Mouse (Mus musculus): ENCODE results near the gene Rhoa. TPM values are rescaled to one million over a fixed set of nuclear protein-coding genes. Genes with fewer than 3 reads are reported as not detected.

The Rhoa gene
- polyA plus RNA-seq, 1 experiment from 2014 or later, result 370 TPM

DNA sequence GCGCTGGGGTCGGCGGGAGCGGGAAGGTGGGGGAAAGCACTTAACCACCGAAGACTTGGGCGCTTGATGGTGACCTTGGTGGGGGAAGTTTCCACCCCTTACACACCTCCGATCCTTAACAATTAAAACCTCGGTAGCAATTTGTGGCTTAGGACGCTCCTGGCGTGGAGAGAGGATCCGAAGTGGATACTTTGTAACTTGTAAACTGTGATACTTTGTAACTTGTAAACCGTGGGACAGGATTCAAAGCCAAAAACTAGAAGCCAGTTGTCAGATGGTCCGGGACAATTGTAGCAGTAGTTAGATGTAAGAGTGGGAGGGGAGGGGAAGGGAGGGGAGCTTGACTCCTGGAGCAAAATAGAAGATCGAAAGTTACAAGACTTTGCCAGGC is 42.4 kb downstream of the Rhoa start:
- H3K27ac ChIP-seq (replicated peaks), result peak overlapping the region; percentile 96
- H3K9me3 ChIP-seq (ENCODE audit: control insufficient read depth, low read length), result no peaks in the 10 kb centered on the region
- TF ChIP-seq CTCF (IDR thresholded peaks at IDR 0.05; ENCODE audit: low read depth) (no peak), EP300 (optimal IDR thresholded peaks at IDR 0.05) (no peak)
- H3K4me2 ChIP-seq (replicated peaks; ENCODE audit: low read depth), result peak overlapping the region; percentile 80
- peak overlapping the region; percentile 87 for H3K4me3 ChIP-seq (ENCODE audit: low read depth, low read length)
- 1% methylated on average over 14 of the region's 14 CpGs for WGBS
- DNase-seq (ENCODE audit: low spot score) (no peak), ATAC-seq (ENCODE audit: low FRiP score, low TSS enrichment) (no peak)
- no peaks in the 10 kb centered on the region for H3K27me3 ChIP-seq (ENCODE audit: control insufficient read depth, insufficient read depth, low read length)
- peak overlapping the region; percentile 89 for H3K9ac ChIP-seq (ENCODE audit: low read length)
- peaks cover 18% of the 10 kb centered on the region for H3K36me3 ChIP-seq (ENCODE audit: control insufficient read depth, insufficient read depth, low read length)
- H3K4me1 ChIP-seq (replicated peaks; ENCODE audit: control insufficient read depth, insufficient read depth), result 0 out of 2 replicates have a peak, but pooled peaks cover 2% of the 10 kb centered on the region

DNA sequence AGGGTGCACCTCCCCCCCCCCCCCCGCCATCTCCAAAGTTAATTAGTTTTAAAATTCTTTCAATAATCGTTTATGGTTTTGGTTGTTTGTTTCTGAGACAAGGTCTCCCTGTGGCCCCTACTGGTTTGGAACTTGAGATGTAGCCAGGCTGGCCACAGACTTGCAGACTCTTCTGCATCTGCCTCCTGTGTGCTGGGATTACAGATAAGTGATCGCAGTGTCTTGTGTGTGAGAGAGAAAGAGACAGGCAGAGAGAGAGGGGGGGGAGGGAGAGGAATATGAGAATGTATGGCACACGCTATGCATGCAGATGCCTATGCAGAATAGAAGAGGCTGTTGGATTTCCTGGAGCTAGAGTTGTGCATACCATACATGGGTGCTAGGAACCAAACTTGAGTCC is 43.8 kb downstream of the Rhoa start:
- no peak for ATAC-seq (ENCODE audit: low FRiP score, low TSS enrichment)
- TF ChIP-seq CTCF (IDR thresholded peaks at IDR 0.05; ENCODE audit: low read depth) (no peak), EP300 (optimal IDR thresholded peaks at IDR 0.05) (no peak)
- Histone ChIP-seq H3K4me2 (replicated peaks; ENCODE audit: low read depth) (no peak overlapping the region), H3K4me1 (replicated peaks; ENCODE audit: control insufficient read depth, insufficient read depth) (0 out of 2 replicates have a peak, but pooled peaks cover 2% of the 10 kb centered on the region), H3K27ac (replicated peaks) (no peak overlapping the region), H3K9me3 (ENCODE audit: control insufficient read depth, low read length) (no peaks in the 10 kb centered on the region), H3K27me3 (ENCODE audit: control insufficient read depth, insufficient read depth, low read length) (no peaks in the 10 kb centered on the region), H3K9ac (ENCODE audit: low read length) (no peak overlapping the region), H3K36me3 (ENCODE audit: control insufficient read depth, insufficient read depth, low read length) (peaks cover 26% of the 10 kb centered on the region), H3K4me3 (ENCODE audit: low read depth, low read length) (no peak overlapping the region)
- DNase-seq (ENCODE audit: low spot score), result no peak
- WGBS, result 92% methylated on average over 4 of the region's 4 CpGs

GRCm38 (mm10) chr9:108378234-108378633 is 72.3 kb downstream of the Rhoa start:
- WGBS, result 63% methylated on average over 9 of the region's 9 CpGs
- no peak for TF ChIP-seq EP300 (optimal IDR thresholded peaks at IDR 0.05)
- no peak for TF ChIP-seq CTCF (IDR thresholded peaks at IDR 0.05; ENCODE audit: low read depth)
- peak; percentile 75 for ATAC-seq (ENCODE audit: low FRiP score, low TSS enrichment)

GRCm38 (mm10) chr9:108378736-108379135 is 72.8 kb downstream of the Rhoa start:
- Histone ChIP-seq H3K27ac (replicated peaks) (no peak overlapping the region), H3K36me3 (ENCODE audit: control insufficient read depth, insufficient read depth, low read length) (peaks cover 41% of the 10 kb centered on the region), H3K4me2 (replicated peaks; ENCODE audit: low read depth) (no peak overlapping the region), H3K4me3 (ENCODE audit: low read depth, low read length) (no peak overlapping the region), H3K9ac (ENCODE audit: low read length) (no peak overlapping the region), H3K4me1 (replicated peaks; ENCODE audit: control insufficient read depth, insufficient read depth) (no peaks in the 10 kb centered on the region), H3K9me3 (ENCODE audit: control insufficient read depth, low read length) (no peaks in the 10 kb centered on the region), H3K27me3 (ENCODE audit: control insufficient read depth, insufficient read depth, low read length) (no peaks in the 10 kb centered on the region)
- no peak for TF ChIP-seq CTCF (IDR thresholded peaks at IDR 0.05; ENCODE audit: low read depth)
- TF ChIP-seq EP300 (optimal IDR thresholded peaks at IDR 0.05), result no peak
- WGBS, result 71% methylated on average over 5 of the region's 5 CpGs
- ATAC-seq (ENCODE audit: low FRiP score, low TSS enrichment) (peak; percentile 41; the same call in 1 of the 2 replicates), DNase-seq (ENCODE audit: low spot score) (no peak)

More at GRCm38 (mm10) chr9:108378234-108378633, 72.3 kb downstream of the Rhoa start:
- H3K4me3 ChIP-seq (ENCODE audit: low read depth, low read length), result no peak overlapping the region
- no peaks in the 10 kb centered on the region for H3K27me3 ChIP-seq (ENCODE audit: control insufficient read depth, insufficient read depth, low read length)
- H3K9ac ChIP-seq (ENCODE audit: low read length), result no peak overlapping the region
- no peaks in the 10 kb centered on the region for H3K9me3 ChIP-seq (ENCODE audit: control insufficient read depth, low read length)
- H3K4me2 ChIP-seq (replicated peaks; ENCODE audit: low read depth), result no peak overlapping the region
- peak; percentile 22 for DNase-seq (ENCODE audit: low spot score)
- no peak overlapping the region for H3K27ac ChIP-seq (replicated peaks)
- H3K36me3 ChIP-seq (ENCODE audit: control insufficient read depth, insufficient read depth, low read length), result peaks cover 44% of the 10 kb centered on the region
- no peaks in the 10 kb centered on the region for H3K4me1 ChIP-seq (replicated peaks; ENCODE audit: control insufficient read depth, insufficient read depth)

DNA sequence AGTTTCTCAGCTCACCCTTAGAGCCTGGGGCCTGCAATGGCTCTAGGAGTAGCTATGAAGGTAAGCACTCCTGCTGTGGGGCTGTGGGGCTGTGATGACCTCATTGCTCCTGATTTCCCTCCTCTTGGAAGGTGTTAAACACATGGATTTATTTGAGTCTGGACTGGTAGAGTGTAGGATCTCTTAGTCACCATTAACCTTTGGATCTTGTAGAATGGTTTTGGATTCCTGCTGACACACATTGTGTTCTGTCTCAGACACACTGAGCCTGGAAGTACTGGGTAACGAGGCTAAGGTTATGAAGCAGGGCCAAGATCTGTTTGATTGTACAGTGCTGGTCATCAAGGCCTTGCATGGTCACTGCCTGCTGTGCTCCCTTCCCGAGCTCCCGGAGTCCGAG is 73.4 kb downstream of the Rhoa start:
- Histone ChIP-seq H3K9ac (ENCODE audit: low read length) (no peak overlapping the region), H3K27me3 (ENCODE audit: control insufficient read depth, insufficient read depth, low read length) (no peaks in the 10 kb centered on the region), H3K9me3 (ENCODE audit: control insufficient read depth, low read length) (no peaks in the 10 kb centered on the region), H3K4me3 (ENCODE audit: low read depth, low read length) (no peak overlapping the region), H3K4me1 (replicated peaks; ENCODE audit: control insufficient read depth, insufficient read depth) (no peaks in the 10 kb centered on the region), H3K27ac (replicated peaks) (no peak overlapping the region), H3K36me3 (ENCODE audit: control insufficient read depth, insufficient read depth, low read length) (peaks cover 40% of the 10 kb centered on the region), H3K4me2 (replicated peaks; ENCODE audit: low read depth) (no peak overlapping the region)
- ATAC-seq (ENCODE audit: low FRiP score, low TSS enrichment) (peak; percentile 73), DNase-seq (ENCODE audit: low spot score) (no peak)
- WGBS, result 82% methylated on average over 4 of the region's 4 CpGs
- TF ChIP-seq EP300 (optimal IDR thresholded peaks at IDR 0.05), result no peak
- TF ChIP-seq CTCF (IDR thresholded peaks at IDR 0.05; ENCODE audit: low read depth), result no peak

DNA sequence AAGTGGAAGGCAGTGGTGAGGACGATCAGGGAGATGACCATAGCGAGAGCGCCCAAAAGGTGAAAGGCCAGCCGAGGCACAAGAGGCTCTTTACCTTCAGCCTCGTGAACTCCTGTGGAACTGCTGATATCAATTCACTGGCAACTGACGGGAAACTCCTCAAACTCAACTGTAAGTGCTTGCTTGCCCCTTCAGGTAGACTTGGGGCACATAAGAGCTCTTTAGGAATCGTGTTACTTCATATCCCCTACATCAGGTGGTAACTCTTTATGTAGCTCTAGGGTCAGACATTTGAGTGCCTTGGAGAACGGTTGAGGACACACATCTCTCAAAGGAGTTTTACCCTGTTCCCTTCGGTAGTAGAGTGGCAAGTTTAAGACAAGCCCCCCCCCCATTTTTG is 75.5 kb downstream of the Rhoa start:
- no peak for DNase-seq (ENCODE audit: low spot score)
- no peak overlapping the region for H3K4me2 ChIP-seq (replicated peaks; ENCODE audit: low read depth)
- no peak overlapping the region for H3K27ac ChIP-seq (replicated peaks)
- H3K9ac ChIP-seq (ENCODE audit: low read length), result no peak overlapping the region
- TF ChIP-seq EP300 (optimal IDR thresholded peaks at IDR 0.05) (no peak), CTCF (IDR thresholded peaks at IDR 0.05; ENCODE audit: low read depth) (no peak)
- no peaks in the 10 kb centered on the region for H3K4me1 ChIP-seq (replicated peaks; ENCODE audit: control insufficient read depth, insufficient read depth)
- H3K36me3 ChIP-seq (ENCODE audit: control insufficient read depth, insufficient read depth, low read length), result peaks cover 33% of the 10 kb centered on the region
- H3K9me3 ChIP-seq (ENCODE audit: control insufficient read depth, low read length), result no peaks in the 10 kb centered on the region
- no peak for ATAC-seq (ENCODE audit: low FRiP score, low TSS enrichment)
- no peak overlapping the region for H3K4me3 ChIP-seq (ENCODE audit: low read depth, low read length)
- WGBS, result 97% methylated on average over 9 of the region's 9 CpGs
- no peaks in the 10 kb centered on the region for H3K27me3 ChIP-seq (ENCODE audit: control insufficient read depth, insufficient read depth, low read length)

Measured in stomach, postnatal 0 days (tissue).